Mouse (Mus musculus) liver, embryonic 15.5 days (tissue): ENCODE results near the gene Gnmt. TPM values are rescaled to one million over a fixed set of nuclear protein-coding genes. Genes with fewer than 3 reads are reported as not detected.

Experiments
- ATAC-seq: fragments of 200-750 bp; cut with Nextera tagmentation; 2 replicates; pipeline ENCODE4 v1.8.0; 2017; ENCODE audit warnings: moderate number of reproducible peaks, mild to moderate bottlenecking, moderate library complexity; ENCODE audit not compliant: insufficient read depth
- H3K27ac ChIP-seq: fragments of 300-500 bp; sonication (generic); replicated peaks from 2 replicates; pipeline ENCODE4 v1.5.1; 2015; ENCODE audit warnings: mild to moderate bottlenecking, inconsistent platforms
- H3K27me3 ChIP-seq: fragments of 300-500 bp; sonication (generic); 2 replicates; pipeline ENCODE4 v1.6.1; 2015; ENCODE audit warnings: mild to moderate bottlenecking, inconsistent platforms
- H3K36me3 ChIP-seq: fragments of 300-500 bp; sonication (generic); replicated peaks from 2 replicates; pipeline ENCODE4 v1.6.1; 2015; ENCODE audit warnings: moderate library complexity, mild to moderate bottlenecking, inconsistent platforms
- H3K4me1 ChIP-seq: fragments of 300-500 bp; sonication (generic); replicated peaks from 2 replicates; pipeline ENCODE4 v1.6.1; 2015; ENCODE audit warnings: inconsistent platforms
- H3K4me2 ChIP-seq: fragments of 300-500 bp; sonication (generic); 2 replicates; pipeline ENCODE4 v1.6.1; 2015; ENCODE audit warnings: moderate library complexity, mild to moderate bottlenecking, inconsistent platforms
- H3K4me3 ChIP-seq: fragments of 300-500 bp; sonication (generic); replicated peaks from 2 replicates; pipeline ENCODE4 v1.5.1; 2015; ENCODE audit warnings: mild to moderate bottlenecking, inconsistent platforms
- H3K9ac ChIP-seq: fragments of 300-500 bp; sonication (generic); 2 replicates; pipeline ENCODE4 v1.6.1; 2015; ENCODE audit warnings: moderate library complexity, mild to moderate bottlenecking, inconsistent platforms
- H3K9me3 ChIP-seq: fragments of 300-500 bp; sonication (generic); replicated peaks from 2 replicates; pipeline ENCODE4 v1.6.1; 2016; ENCODE audit warnings: inconsistent platforms
- WGBS: fragments of 180-500 bp; shearing (Covaris S2); methylation state at CpG from one replicate; pipeline ENCODE4 v1.1.7; 2015; ENCODE audit warnings: mixed read lengths; ENCODE audit not compliant: insufficient replicate concordance; 5-methylcytosine and 5-hydroxymethylcytosine counted together
- polyA plus RNA-seq: library from polyadenylated mRNA; unstranded; fragments of >200 nt; fragmentation: Nextera tagmentation; extraction: Ambion mirVana; gene quantifications from 2 replicates; pipeline ENCODE4 v1.2.1, GENCODE M21; 2015

The Gnmt gene
- polyA plus RNA-seq, 1 experiment from 2014 or later = 59.8 TPM

DNA sequence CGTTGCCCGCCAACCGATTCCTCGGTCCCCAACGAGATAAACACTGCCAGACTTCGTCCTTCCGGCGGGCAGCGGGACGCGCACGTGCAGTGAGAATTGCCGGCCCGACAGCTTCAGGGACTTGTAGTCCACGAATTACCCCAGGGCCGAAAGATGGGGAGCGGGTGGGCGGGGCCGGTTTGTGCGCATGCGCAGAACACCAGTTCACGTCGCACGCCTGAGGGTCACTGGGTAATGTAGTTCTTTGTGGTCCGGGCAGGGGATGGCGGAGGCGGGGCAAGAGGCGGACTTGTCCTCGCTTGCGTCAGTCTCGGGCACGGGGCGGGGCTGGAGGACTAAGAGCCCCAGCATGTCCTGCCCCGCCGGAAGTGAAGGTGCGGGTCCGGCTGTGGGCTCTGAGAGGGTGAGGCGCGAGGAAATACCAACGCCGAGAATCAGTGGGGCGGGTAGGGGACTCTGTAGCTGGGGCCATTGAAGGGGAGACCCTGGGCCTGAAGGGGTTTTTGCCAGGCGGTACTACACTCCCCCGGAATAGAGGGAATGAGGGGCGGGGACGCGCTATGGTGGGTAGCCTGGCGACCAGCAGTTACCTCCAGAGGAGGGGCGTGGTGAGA, 48.1 kb downstream of the Gnmt start, which contains the start of gene Klhdc3:
Gene Klhdc3, minus strand, starts transcription at position 155 of the 614 bp plus-strand sequence.
- under 1% methylated on average over 49 of the region's 49 CpGs for WGBS
- Histone ChIP-seq H3K36me3 (peaks cover 56% of the 10 kb centered on the region), H3K27me3 (no peaks in the 10 kb centered on the region), H3K4me1 (peaks cover 42% of the 10 kb centered on the region), H3K9me3 (no peaks in the 10 kb centered on the region), H3K9ac (peak within 1 kb of the TSS; percentile 81), H3K27ac (peak within 1 kb of the TSS; percentile 91), H3K4me3 (peak within 1 kb of the TSS; percentile 89), H3K4me2 (peak within 1 kb of the TSS; percentile 91)
- ATAC-seq = peak; percentile 96

- under 1% methylated on average over 34 of the region's 34 CpGs for WGBS
- Histone ChIP-seq H3K4me3 (peak overlapping the region; percentile 89), H3K4me2 (peak overlapping the region; percentile 91), H3K4me1 (peaks cover 45% of the 10 kb centered on the region), H3K9me3 (no peaks in the 10 kb centered on the region), H3K27ac (peak overlapping the region; percentile 91), H3K9ac (peak overlapping the region; percentile 81), H3K36me3 (peaks cover 56% of the 10 kb centered on the region), H3K27me3 (no peaks in the 10 kb centered on the region)
- ATAC-seq = peak; percentile 0; the same call in 1 of the 2 replicates
Observed at GRCm38 (mm10) chr17:46679843-46680759, 48.9 kb downstream of the Gnmt start.

DNA sequence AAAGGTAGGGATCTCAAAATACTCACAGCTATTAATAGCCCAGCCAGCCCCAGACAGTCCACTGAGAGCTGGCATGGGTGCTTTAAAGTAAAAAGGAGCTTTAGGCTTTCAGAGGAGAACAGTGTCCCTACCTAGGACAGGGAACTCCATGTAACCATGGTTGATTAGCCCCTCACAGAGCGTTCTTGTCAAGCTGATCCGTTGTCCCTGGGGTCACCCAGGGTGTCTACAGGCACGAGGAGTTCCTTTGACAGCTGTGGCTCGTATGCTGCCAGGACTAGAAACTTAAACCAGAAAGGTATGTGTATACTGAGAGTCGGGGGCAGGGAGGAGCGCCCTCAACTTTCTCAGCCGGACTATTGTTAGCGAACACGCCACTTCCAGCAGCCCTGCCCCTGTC, 50.1 kb downstream of the Gnmt start:
- peak overlapping the region; percentile 91 for H3K27ac ChIP-seq
- peak overlapping the region; percentile 81 for H3K9ac ChIP-seq
- no peak for ATAC-seq
- peaks cover 51% of the 10 kb centered on the region for H3K36me3 ChIP-seq
- H3K4me2 ChIP-seq = peak overlapping the region; percentile 91
- H3K4me3 ChIP-seq = peak overlapping the region; percentile 89
- WGBS = 68% methylated on average over 9 of the region's 9 CpGs
- H3K9me3 ChIP-seq = no peaks in the 10 kb centered on the region
- no peaks in the 10 kb centered on the region for H3K27me3 ChIP-seq
- H3K4me1 ChIP-seq = peaks cover 54% of the 10 kb centered on the region

DNA sequence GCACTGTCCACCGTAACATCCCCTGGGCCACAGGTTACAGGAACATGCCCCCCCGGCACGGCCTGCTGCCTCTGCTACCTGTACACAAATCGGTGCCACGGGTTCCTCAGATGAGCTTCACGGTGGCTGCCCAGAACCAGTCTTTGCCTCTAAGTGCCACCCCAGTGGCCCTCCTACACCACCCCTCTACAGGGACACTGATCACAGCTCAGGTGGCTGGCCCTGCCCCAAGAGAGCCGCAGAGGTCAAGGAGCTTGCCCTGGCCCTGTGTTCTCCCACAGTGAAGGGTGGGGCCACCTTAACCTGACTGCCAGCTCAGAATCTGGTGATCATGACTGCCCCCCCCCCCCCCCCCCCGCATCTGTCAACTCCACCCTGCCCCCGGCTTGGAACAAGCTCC, 50.6 kb downstream of the Gnmt start, which contains the start of gene Mea1:
Gene Mea1, plus strand, starts transcription at position 378 of the 400 bp plus-strand sequence.
- peak within 1 kb of the TSS; percentile 81 for H3K9ac ChIP-seq
- H3K27me3 ChIP-seq = no peaks in the 10 kb centered on the region
- peak within 1 kb of the TSS; percentile 89 for H3K4me3 ChIP-seq
- H3K27ac ChIP-seq = peak within 1 kb of the TSS; percentile 91
- peaks cover 59% of the 10 kb centered on the region for H3K4me1 ChIP-seq
- peaks cover 46% of the 10 kb centered on the region for H3K36me3 ChIP-seq
- ATAC-seq = no peak
- peak within 1 kb of the TSS; percentile 91 for H3K4me2 ChIP-seq
- no peaks in the 10 kb centered on the region for H3K9me3 ChIP-seq
- 78% methylated on average over 8 of the region's 9 CpGs for WGBS

Other genes with a start within 250 kb of the Gnmt start
- gene Ttbk1, start 241.5 kb downstream of the Gnmt start, polyA plus RNA-seq = 0.01 TPM in 2 replicates
- gene Dnph1, start 232.5 kb downstream of the Gnmt start, polyA plus RNA-seq = 17.5 and 17.7 TPM in 2 replicates
- gene Cul9, start 182.8 kb downstream of the Gnmt start, polyA plus RNA-seq = 0.50 and 0.51 TPM in 2 replicates
- 2.2 and 3.1 TPM in 2 replicates for gene Srf, start 173.0 kb downstream of the Gnmt start, polyA plus RNA-seq
- 7.8 and 9.1 TPM in 2 replicates for gene Ptk7, start 99.7 kb downstream of the Gnmt start, polyA plus RNA-seq
- gene Klc4, start 83.1 kb downstream of the Gnmt start, polyA plus RNA-seq = 9.3 and 10.3 TPM in 2 replicates
- 67.9 and 69.4 TPM in 2 replicates for gene Mrpl2, start 82.9 kb downstream of the Gnmt start, polyA plus RNA-seq
- gene Cul7, start 78.8 kb downstream of the Gnmt start, polyA plus RNA-seq = 9.7 and 11.5 TPM in 2 replicates
- gene Rrp36, start 54.8 kb downstream of the Gnmt start, polyA plus RNA-seq = 21.5 and 22.6 TPM in 2 replicates
- 55.1 and 56.7 TPM in 2 replicates for gene Mea1, start 50.4 kb downstream of the Gnmt start, polyA plus RNA-seq
- gene Klhdc3, start 48.3 kb downstream of the Gnmt start, polyA plus RNA-seq = 53.4 and 57.4 TPM in 2 replicates
- 28.4 and 33.2 TPM in 2 replicates for gene Ppp2r5d, start 24.1 kb downstream of the Gnmt start, polyA plus RNA-seq
- gene Pex6, start 17.7 kb downstream of the Gnmt start, polyA plus RNA-seq = 9.7 and 11.9 TPM in 2 replicates
- 25.9 and 26.8 TPM in 2 replicates for gene Cnpy3, start 23.0 kb upstream of the Gnmt start, polyA plus RNA-seq
- 0.09 and 0.15 TPM in 2 replicates for gene Ptcra, start 34.5 kb upstream of the Gnmt start, polyA plus RNA-seq
- gene 2310039H08Rik, start 43.5 kb upstream of the Gnmt start, polyA plus RNA-seq = 47.5 and 52.0 TPM in 2 replicates
- gene Rpl7l1, start 53.5 kb upstream of the Gnmt start, polyA plus RNA-seq = 69.1 and 74.7 TPM in 2 replicates
- gene Bicral, start 129.3 kb upstream of the Gnmt start, polyA plus RNA-seq = 2.6 and 2.9 TPM in 2 replicates
- gene Tbcc, start 161.5 kb upstream of the Gnmt start, polyA plus RNA-seq = 20.9 and 23.2 TPM in 2 replicates
- gene Prph2, start 181.3 kb upstream of the Gnmt start, polyA plus RNA-seq = not detected in 2 replicates